Mouse (Mus musculus) lung, embryonic 16.5 days (tissue): ENCODE results near the gene Mrfap1. TPM values are rescaled to one million over a fixed set of nuclear protein-coding genes. Genes with fewer than 3 reads are reported as not detected.

ENCODE experiments used
- ATAC-seq: fragments of 200-750 bp; cut with Nextera tagmentation; 2 replicates; pipeline ENCODE4 v1.8.0; 2017; ENCODE audit warnings: low read depth, mild to moderate bottlenecking, moderate library complexity
- H3K27ac ChIP-seq: fragments of 300-500 bp; sonication (generic); 2 replicates; pipeline ENCODE4 v1.5.1; 2014; ENCODE audit warnings: mild to moderate bottlenecking, control low read depth, low read length
- H3K27me3 ChIP-seq: fragments of 300-500 bp; sonication (generic); 2 replicates; pipeline ENCODE4 v1.6.1; 2014; ENCODE audit warnings: low read depth, low read length, mixed read lengths; ENCODE audit not compliant: control insufficient read depth, insufficient read depth
- H3K36me3 ChIP-seq: fragments of 300-500 bp; sonication (generic); 2 replicates; pipeline ENCODE4 v1.6.1; 2014; ENCODE audit warnings: low read length; ENCODE audit not compliant: control insufficient read depth, insufficient read depth
- H3K4me1 ChIP-seq: fragments of 300-500 bp; sonication (generic); replicated peaks from 2 replicates; pipeline ENCODE4 v1.6.1; 2014; ENCODE audit warnings: low read length, mixed read lengths; ENCODE audit not compliant: control insufficient read depth, insufficient read depth
- H3K4me2 ChIP-seq: fragments of 300-500 bp; sonication (generic); 2 replicates; pipeline ENCODE4 v1.6.1; 2014; ENCODE audit warnings: low read depth, low read length, control low read depth
- H3K4me3 ChIP-seq: fragments of 300-500 bp; sonication (generic); 2 replicates; pipeline ENCODE4 v1.5.1; 2014; ENCODE audit warnings: mild to moderate bottlenecking, low read length, control low read depth
- H3K9ac ChIP-seq: fragments of 300-500 bp; sonication (generic); 2 replicates; pipeline ENCODE4 v1.6.1; 2014; ENCODE audit warnings: low read length, control low read depth
- H3K9me3 ChIP-seq: fragments of 300-500 bp; sonication (generic); 2 replicates; pipeline ENCODE4 v1.6.1; 2016; ENCODE audit warnings: low read length; ENCODE audit not compliant: control insufficient read depth
- WGBS: fragments of 180-500 bp; shearing (Covaris S2); extraction: QIAGEN DNeasy Blood & Tissue Kit; methylation state at CpG from one replicate; pipeline ENCODE4 v1.1.7; 2014; 5-methylcytosine and 5-hydroxymethylcytosine counted together
- polyA plus RNA-seq: library from polyadenylated mRNA; unstranded; fragments of >200 nt; fragmentation: Nextera tagmentation; extraction: Ambion mirVana; gene quantifications from 2 replicates; pipeline ENCODE4 v1.2.1, GENCODE M21; 2015

Gene Mrfap1
- polyA plus RNA-seq, 1 experiment from 2014 or later, result 350 TPM

DNA sequence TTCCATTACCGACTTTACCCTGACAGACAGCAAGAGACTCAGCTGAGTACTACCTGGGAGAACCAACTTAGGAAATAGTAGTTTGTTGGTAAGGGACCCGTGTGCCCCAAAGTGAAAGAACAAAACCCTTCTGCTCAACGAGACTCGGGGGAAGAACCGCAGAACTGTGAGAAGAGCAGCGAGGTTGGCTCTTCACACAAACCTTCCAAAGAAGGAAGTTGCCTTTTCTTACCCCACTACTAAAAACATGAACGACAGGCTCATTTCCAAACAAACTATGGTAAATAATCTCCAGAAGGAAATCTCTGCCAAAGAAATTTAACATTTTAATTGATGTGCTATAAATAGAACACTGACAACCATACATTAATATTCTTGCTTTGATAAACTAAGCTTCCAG, 49.5 kb downstream of the Mrfap1 start:
- ATAC-seq, result no peak
- peak overlapping the region; percentile 97 for H3K4me2 ChIP-seq
- H3K4me3 ChIP-seq, result no peak overlapping the region
- no peak overlapping the region for H3K27ac ChIP-seq
- no peaks in the 10 kb centered on the region for H3K27me3 ChIP-seq
- WGBS, result 72% methylated on average over 7 of the region's 7 CpGs
- H3K4me1 ChIP-seq, result peaks cover 14% of the 10 kb centered on the region
- H3K9me3 ChIP-seq, result no peaks in the 10 kb centered on the region
- H3K9ac ChIP-seq, result no peak overlapping the region
- no peaks in the 10 kb centered on the region for H3K36me3 ChIP-seq

Other genes with a start within 250 kb of the Mrfap1 start
- gene Tbc1d14, start 203.5 kb downstream of the Mrfap1 start, polyA plus RNA-seq, result 25.2 and 25.9 TPM in 2 replicates
- gene D5Ertd579e, start 100.7 kb downstream of the Mrfap1 start, polyA plus RNA-seq, result 14.0 and 14.9 TPM in 2 replicates
- 19.1 and 19.7 TPM in 2 replicates for gene Bloc1s4, start 48.1 kb downstream of the Mrfap1 start, polyA plus RNA-seq
- gene Man2b2, start 33.9 kb upstream of the Mrfap1 start, polyA plus RNA-seq, result 16.9 and 18.1 TPM in 2 replicates
- gene Ppp2r2c, start 71.7 kb upstream of the Mrfap1 start, polyA plus RNA-seq, result 0.10 and 0.36 TPM in 2 replicates
- gene Wfs1, start 192.4 kb upstream of the Mrfap1 start, polyA plus RNA-seq, result 9.4 and 9.7 TPM in 2 replicates